Mouse (Mus musculus): ENCODE measurements at regions not wholly inside any gene's neighbourhood (a gene's known extent, or its start where the extent isn't known, plus 50 kb on each side); places are given as distances from the start of the nearest gene placed in this dataset.
A peak's percentile ranks its signal among the peaks of the same experiment; 100 is the strongest.

DNA sequence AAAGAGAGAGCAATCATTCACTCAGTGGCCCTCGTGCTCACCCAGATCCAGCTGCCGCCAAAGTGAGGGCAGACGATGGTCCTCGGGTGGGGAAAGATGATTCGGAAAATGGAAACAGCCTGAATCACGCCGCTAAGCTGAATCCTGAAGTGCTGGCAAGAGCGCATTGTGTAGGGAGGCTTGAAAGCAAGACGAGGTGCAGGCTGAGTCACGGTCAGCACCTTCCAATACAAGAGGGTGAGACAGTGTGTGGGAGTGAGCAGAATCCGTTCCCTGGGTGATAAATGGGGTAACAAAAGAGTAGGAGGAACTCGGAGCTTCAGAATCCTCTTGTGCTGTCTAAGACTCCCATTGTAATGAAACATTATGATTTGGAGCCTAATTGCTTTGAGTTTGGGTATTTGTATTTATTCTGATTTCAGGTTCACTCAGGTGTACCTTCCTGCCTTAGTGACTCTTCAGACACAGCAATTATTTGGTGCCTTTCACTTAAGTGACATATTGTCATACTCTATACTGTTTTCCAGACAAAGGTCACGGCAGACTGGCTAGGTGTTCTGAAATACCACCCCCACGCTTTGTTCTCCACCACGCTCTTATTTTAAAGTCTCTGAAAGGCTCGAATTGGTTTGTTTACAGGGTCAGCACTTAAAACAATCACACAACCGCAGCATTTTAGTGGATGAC lies 70.0 kb downstream of the Mbip start:
- DNase-seq = no peak

DNA sequence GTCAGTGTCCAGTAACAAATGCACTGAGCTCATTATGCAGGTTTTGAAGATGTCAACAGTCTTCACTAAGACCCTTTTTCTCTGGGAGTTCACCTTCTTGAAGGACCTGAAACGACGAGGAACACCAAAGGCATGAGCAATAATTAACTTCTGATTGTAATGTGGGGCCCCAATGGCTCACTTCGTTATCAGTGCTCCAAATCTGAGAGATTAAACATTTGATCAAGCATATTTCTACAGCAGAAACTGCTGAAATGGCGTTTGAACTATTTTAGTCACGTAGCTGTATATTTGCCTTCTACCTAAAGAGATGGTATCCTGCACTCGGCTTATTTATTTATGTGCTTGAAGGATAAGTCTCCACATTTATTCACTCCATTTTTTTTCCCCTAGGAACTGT lies 80.6 kb downstream of the Mbip start:
- DNase-seq = no peak

DNA sequence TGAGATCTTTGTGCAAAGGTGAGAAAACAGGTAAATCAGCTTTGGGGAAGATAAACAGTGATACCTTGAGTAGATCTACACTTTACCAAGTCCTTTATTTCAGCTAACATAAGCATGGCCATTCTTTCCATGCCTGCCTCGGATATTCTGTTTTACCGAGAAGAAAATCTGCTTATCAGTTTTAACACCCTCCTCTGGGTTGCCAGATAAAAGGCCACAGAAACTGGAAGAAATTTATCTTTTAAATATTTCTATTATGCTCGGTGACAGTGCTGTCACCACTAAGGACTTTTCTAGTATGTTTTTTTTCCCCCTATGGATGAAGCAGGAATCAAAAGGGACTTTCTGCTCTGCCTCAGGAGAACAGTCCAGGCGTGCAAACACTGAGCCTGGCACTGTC lies 84.2 kb downstream of the Mbip start:
- DNase-seq = no peak

DNA sequence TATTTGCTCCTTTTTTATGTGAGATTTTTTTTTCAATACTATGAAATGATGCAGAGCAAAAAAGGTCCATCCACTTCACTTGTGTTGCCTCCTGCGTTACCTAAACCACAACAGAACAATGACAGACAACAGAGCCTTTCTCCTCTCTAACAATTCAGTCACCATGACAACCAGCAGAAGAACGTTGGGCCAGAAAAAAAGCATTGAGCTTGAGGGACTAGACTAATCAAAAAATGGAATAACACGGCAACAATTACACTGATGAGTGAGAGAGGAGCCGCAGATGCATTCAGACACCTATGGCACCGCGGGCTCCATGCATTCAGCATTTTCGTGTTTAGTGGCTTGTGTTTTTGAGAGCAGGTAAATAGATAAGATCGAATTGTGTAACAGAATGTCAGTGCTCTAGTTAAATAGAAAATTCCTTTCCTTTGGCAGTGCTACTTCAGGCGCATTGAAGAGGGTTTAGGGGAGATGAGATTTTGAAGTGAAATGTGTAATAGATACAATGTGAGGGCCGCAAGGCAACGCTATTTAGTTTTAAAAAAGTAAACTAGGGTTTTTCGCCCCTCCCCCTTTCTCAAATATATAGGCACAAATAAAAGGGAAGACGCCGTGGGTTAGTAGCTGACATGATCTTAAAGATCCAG lies 87.2 kb downstream of the Mbip start:
- DNase-seq = no peak

DNA sequence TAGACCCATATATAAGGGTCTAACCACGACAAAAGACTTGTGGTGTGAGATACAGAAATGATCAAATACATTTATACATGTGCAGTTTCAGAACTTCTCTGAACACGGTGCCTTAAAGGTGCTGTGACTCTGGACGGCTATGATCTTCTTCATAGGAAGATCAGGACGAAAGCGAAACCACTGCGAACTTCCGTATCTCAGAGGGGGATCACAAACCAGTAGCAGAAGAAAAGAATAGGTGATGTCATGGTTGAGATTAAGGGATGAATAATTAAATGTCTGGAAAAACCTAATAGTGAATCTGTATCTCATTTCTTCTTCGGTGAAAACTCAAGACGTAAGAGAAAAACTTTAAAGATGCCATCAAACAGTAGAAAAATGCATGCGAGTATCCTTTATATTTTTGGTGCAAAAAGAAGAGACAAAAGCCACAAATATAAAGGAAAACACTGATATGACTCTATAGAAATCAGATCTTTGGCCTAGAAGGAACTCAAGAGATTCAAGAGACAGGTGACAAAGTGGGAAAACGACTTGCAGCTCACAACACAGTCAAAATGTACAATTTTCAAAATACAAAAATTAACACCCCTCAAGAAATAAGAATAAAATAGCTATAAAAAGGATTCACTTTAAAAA lies 89.3 kb downstream of the Mbip start:
- DNase-seq = no peak

DNA sequence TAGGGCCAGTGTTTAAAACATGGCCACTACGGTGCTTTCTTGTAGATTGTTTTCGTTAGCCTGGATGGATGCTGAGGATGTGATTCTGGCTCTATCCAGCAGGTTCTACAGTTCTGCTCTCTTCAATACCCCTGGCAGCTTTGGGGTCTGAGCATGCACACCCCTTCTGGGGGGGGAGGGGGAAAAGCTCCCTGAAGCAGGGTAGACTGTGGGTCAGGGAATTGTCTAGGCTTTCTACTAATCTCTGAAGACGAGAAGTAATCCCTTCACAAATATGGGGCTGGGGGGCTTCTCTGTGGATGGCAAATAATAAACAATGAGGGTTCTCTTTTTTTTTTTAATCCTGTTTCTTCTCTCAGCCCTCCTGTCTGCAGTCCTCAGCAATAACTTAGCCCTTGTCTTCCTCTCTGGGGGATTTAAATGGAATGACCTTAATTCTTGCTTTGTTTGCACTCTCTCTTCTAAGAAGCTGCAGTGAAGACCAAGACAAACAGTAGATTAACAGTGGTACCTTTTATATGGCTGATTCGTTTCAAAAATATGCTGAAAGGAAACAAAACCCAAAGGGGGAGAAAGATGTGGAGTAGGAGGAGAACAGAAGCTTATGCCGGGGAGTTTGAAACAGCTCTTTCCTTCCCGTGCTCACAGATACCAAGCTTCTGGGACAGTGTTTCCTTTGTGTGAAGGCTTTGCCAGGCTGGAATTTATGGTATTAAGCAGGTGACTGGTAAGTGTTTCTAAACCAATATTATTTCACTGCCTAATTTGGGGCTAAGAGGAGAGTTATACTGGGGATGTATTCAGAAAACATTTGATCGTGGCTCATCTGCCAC lies 92.9 kb downstream of the Mbip start:
- DNase-seq = no peak

DNA sequence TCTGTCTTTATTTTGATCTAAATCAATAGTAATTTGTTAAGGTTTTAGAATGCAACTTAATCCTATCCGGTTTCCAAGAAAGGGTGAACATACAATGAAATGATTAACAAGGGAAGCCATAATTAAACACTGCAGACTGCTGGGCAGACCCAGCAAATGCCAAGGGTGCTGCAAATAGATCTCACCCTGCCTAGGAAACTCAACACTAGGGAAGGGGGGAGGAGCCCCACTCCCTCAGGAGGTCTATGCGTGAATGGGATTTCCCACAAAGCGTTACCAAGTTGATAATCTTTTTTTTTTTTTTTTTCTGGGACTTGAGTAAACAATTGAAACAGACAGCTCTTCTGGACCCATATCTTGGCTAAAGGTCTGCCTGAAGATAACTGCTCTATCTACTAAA lies 95.4 kb downstream of the Mbip start:
- DNase-seq = no peak

DNA sequence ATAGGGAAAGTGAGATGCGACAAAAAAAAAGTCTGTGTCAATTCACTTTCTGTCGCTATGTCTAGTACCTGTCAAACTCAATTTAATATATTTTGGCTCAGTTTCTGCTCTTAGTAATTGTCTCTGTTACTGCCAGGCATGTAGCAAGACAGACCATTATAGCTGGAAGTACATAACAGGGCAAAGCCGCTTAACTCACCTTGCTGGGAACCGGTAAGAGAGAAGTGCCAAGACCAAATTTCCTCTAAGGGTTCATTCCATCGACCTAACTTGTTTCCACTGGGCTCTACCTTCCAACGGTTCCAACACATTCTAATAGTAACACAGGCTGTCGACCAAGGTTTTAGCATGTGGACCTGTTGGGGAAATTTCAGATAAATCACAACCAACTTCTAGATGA lies 99.3 kb downstream of the Mbip start:
- DNase-seq = no peak

DNA sequence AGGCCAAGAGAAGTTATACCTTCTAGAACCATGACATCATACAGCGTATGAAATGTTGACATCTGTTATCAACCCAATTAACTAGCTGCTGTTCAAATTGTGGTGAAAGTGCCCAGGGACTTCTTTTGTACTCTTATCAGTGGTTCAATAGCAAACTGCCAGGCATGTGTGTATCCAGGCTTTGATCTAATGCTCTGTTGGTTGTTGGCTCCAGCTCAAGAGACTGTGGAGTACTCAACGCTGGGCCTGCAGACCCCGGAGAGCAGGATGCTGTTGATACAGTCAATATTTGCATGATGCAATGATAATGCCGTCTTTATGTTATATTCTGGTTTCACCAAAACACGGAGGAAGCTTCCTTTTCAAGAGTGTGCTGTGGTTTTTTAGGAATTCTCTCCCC lies 102.9 kb downstream of the Mbip start:
- DNase-seq = no peak

DNA sequence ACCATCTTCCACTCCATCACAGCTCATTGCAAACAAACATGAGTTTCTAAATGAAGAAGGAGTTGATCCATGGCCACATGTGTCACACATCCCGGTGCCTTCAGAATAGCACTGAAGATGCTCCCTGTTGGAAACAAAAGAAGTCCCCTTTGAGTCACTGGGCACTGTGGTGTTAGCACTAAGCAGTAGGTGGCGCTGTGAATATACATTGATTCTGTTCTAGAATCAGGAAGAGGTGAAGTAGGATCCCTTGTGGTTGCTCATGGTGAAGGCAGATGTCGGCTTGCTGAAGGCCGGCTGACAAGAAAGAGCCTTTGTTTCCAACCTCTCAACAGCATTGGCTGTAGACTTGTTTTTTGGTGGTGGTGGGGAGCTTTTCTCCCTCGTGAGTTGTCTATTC lies 104.0 kb downstream of the Mbip start:
- DNase-seq = peak; percentile 25

DNA sequence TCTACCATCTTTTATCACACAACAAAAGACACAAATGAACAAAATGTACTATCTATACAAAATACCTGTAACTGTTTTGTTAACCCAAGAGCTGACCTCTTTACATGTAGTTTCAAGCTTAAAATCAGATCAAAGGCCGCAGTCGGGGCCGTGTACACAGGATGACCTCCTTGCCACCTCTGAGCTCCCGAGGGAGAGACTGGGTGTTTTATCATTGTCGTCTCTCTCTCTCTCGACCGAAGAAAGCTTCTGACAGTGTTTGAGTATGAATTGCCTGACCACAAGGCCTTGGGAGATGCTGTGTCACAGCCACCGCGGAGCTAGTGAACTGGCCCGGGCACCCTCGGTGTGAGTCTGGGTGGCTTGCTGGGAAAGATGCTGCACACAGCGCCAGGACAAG lies 105.5 kb downstream of the Mbip start:
- DNase-seq = no peak

DNA sequence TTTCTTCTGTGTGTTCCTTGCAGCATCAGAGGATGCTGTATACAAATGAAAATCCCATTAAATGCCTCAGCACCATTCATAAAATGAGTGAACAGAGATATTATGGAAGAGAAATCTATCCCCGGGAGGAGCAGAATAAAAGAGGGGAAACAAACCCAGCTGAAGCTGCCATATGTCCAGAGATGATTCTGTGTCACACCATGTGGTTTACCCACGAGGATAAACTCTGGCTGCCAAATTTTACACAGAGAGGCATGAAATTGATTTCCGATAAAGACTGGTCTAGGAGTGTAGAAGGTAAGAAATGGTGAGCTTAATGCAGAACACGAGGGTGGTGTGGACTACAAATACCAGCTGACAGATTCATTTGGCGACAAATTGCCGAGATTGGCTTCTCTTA lies 111.1 kb downstream of the Mbip start:
- DNase-seq = no peak

DNA sequence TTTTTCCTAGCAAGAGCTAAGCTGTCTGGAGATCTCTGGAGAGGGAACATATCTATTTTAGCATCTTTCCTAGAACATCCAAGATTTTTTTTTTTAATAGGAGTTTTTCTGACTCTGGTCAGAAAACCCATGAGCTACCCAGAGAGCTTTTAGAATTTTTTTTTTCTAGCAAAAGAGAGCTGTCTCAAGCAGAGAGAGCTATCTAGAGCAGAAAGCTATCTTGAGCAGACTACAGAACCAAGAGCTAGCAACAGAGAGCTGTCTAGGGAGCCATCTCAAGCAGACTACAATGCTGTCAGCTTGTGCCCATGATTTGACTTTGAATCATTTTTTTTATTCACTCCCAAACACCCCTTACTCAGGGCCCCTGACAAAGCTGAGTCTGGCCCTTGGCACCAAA lies 112.5 kb downstream of the Mbip start:
- DNase-seq = no peak

DNA sequence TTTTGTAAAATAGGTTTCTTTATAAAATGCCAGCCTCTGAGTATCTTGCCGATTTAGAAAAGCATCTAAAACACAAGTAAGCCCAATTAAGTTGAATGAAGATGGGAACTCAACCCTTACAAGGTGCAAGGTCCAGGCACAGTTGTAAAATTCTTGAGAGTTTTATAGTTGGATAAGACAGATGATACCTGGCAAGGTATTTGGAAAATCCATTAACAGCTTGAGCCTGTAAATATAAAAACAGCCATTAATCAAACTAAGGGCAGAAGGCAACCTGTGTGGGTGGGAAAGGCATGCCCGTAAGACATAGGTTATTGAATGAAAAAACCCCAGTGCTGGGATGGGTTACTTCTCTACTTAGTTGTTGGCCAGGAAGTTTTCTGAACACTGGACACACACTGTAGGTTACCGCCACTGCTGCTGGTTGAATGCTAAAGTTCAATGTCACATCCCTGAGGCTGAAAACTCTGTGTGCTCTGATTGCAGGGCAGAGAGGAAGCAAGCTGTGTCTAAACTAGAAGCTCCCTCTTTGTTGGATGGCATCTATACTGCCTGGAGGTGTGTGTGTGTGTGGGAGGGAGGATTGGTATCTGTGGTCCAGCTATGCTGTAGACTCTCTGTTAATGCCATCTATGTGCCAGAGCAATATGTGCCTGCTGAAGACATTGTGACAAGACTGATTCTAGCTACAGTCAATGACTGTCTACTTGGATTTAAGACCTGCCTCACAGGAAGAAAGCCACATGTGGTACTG lies 121.4 kb downstream of the Mbip start:
- no peak for DNase-seq

DNA sequence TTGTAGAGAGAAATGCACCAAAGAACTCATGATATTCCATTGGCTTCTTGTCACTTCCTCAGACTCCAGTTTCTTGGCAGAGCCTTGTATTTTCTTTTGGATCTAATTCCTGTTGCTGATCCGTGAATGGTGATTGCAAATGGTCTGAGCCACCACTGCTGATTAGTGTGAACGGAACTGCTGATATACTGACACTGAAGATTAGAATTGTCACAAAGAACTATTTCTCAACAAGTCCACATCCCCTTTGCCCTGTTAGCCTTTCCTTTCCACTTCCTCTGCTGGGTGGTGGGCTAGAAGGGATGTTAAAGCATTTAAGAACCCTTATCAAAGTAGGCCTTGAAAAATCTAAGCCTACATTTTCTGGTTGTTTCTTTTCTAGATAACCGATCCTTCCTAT lies 152.2 kb downstream of the Mbip start:
- no peak for DNase-seq

DNA sequence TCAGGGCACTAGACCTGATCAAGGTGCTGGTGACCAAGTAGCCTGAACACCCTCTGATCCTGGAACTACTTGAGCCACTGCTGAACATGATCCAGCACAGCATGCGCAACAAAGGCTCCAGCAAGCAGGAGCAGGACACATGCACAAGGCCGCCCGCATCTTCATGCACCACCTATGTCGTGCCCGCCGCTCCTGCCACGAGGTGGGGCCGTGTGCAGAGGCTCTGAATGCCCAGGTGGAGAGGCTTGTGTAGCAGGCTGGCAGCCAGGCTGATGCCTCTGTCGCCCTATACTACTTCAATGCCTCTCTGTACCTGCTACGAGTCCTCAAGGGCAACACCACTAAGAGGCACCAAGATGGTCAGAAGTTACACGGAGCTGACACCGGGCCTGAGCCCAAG lies 156.1 kb downstream of the Mbip start:
- DNase-seq = no peak

DNA sequence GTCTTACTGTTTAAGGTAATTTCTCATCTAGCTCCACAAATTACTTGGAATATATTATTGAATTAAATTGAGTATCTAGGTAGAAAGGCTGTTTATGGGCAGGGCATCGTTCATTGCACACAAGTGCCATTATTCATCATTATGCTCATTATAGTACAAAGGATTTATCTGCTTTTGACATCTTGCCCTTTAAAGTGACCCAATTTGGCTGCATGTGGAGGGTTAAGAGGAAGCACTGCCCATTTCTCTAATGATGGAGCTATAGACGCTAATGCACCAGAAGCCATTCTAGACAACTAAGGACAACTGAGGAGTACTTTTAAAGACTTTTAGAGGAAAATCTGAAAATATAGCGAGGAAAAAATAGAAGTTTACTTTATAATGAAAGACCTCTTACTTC lies 185.0 kb downstream of the Mbip start:
- no peak for DNase-seq

DNA sequence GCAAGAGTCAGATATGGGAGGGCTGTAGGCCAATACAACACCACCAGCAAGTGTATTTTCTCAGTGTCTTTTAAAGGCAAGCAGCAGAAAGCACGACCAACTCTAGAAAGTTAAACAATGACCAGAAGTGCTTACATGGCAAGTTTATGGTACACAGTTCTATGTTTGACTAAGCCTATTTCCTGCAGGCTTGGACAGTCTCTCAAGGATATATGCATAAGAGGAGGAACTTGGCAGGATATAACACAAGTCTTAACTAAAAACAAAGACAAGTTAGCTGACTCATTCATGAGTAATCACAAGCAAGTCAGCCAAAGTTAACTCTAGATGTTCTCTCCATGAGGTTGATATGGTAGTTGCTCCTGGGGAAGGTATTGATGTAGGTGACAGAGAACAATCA lies 201.3 kb downstream of the Mbip start:
- DNase-seq = no peak

DNA sequence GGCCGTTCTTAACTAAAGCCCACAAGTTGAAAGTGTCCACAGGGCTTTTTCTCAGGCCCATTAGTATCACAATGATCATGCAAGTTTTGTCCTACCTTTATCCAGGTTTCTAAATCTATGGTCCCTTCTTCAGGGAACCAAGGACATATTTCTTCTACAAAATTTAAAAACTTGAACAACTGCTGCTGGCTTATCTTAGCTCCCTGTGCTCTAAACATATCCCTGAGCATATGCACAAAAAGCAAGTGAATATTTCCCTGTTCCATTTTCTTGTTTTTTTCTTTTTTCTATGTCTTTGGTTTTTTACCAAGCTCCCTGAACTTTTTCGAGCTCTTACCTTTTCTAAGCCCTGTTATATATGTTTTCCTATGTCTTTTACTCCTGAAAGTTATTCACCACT lies 201.9 kb downstream of the Mbip start:
- DNase-seq = no peak

DNA sequence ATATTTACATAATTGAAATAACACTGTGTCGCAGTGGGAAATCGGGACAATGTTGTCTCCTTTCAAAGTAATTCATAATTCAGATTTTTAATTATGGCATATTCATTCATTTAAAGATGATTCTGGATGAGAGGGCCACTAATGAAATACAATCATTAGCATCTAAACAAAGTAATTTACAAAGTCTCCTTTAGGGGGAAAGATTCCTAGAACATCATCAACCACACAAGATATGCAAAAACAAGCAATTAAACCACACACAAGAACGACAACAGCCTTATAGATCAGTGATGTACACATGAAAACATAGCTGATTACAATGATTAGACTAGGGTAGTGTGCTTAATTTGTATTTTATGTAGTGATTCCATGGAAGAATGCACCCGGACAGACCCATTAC lies 231.2 kb downstream of the Mbip start:
- DNase-seq = no peak

DNA sequence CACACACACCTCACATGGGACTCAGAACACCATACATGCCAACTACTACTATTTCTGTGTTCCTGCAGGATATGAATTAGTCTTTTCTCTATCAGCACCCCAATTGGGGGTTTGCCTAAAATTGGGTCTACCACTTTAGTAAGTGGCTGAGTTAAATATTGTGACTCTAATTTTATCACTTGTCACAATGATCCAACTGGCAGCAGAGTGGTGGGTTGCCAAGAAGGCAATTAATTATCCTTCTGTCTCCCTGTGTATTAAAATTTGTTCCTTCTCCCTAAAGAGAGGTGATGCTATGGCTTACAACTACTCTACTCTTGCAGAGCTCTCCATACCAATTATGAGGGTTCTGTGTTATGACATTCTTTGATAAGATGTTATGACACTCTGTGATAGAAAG lies 245.3 kb downstream of the Brms1l start:
- DNase-seq = no peak

DNA sequence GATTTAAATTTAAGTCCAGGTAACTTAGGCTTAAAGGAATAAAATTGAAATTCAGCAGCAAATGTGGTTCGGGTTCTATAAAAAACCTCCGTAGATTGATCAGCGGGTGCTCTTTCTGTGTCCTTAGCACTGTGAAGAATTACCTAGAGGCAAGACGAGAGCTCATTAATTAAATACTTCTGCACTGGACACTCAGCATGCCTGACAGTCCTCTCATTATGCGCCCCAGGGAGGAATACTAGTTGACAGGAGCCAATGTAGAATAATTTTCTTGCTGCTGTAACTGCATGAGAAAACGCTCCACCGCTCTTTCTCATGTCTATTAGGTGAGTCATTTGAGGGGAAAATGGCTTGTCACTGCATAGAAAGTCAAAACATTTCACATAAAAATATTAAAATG lies 228.1 kb downstream of the Brms1l start:
- DNase-seq = no peak

DNA sequence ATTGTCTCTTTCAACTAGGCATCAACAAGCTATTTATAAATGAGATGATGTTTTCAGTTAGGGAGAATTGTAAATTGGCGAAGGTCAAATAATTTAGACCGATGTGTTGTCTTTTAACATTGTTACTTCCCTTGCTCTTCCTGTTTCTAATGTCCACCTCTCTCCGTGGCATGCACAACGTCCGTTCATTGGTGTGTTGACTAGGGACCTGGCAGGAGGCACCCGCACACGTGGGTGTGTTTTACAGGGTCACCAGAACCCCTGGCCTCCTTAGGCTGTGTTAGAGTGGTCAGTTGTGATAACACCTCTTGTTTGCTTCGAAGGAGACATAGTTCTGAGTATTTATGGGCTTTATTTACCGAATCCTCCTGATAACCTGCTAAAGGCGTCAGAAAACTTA lies 222.8 kb downstream of the Brms1l start:
- DNase-seq = no peak

Data from cerebellum, adult 9-10 months (tissue).